Mouse (Mus musculus) ovary, adult 18-20 months (tissue): ENCODE measurements at regions not wholly inside any gene's neighbourhood (a gene's known extent, or its start where the extent isn't known, plus 50 kb on each side); places are given as distances from the start of the nearest gene placed in this dataset.

ENCODE experiments used
- DNase-seq: peaks from one replicate; pipeline ENCODE4 v3.0.0; 2022; ENCODE audit warnings: low spot score, mixed read lengths

DNA sequence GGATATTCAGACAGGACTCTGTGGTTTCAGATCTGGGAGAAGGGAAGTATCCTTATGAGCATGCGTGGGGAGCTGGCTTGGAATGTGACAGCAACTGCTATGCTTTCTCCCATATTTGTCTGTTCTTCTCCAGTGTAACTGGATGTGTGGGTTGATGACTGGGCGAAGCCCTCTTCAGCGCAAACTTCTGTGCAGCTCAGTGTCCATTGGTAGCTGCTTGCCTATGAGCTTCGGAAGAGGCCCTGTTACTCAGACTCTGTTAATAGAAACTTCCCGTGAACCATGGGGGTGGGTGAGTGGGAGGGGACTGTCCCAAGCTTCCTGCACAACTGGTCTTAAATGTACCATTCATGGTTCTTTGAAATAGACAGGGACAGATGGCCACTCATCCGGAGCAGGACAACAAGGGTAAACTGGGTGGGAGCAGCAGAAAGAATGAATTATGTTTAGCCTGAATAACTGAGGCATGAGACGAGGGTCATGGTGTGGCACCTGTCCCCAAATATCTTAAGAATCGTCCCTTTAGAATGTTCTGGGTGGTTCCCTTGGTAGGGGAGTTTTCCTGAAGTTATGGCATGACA, 141.1 kb upstream of the Plxnc1 start:
- DNase-seq: no peak

DNA sequence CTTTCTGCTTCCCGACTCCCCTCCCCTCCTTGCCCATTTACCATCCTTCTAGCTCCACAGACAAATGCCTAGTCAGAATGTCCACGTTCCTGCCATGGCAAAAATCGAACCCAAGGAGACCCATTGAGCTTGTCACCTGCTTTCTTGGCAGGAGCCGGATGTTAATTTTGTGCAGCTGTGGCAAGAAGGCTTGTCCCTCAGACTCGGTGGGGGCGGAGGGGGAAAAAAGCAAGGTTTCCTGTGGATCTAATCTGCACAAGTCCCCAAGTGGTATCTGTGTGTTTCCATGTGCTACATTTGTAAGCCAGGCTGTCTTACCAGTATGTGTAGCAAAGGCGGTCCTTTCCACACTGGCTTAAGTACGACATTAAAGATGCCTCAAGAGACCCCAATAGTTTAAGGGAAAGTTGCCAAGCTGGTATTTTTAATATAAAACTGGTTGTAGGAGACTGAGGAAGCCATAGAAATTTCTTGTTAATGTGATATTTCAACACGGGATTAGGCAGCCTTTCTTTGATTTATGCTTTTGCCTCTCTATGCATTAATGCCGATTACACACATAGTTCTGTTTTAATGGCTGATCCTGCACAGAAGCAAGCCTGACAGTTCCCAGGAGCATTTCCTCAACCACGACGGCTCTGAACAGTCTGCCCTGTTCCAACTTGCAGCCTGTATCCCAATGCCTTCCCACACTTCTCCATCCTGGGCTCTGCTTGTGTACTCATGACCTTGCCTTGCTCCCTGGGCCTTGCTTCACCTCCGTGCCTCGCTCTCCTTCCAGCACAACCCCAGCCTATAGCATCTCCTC, 138.9 kb upstream of the Plxnc1 start:
- DNase-seq: no peak

DNA sequence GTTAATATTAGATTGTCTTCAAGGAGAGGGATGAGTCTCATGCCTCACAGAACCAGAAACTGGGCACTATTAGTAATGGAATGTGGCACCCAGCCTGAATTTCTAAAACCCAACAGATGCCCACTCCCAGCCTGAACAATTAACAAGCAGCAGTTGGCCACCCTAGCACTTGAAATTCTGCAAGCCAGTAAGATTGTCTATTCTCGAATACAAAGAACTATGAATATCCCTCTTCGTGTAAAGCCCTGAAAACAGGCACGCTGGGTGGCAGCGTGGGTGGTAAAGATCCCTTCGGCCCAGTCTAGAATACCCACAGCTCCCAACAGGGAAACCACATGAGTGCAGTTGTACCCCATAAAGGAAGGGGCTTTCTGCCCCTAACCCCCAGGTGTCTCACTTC, 138.0 kb upstream of the Plxnc1 start:
- no peak for DNase-seq

DNA sequence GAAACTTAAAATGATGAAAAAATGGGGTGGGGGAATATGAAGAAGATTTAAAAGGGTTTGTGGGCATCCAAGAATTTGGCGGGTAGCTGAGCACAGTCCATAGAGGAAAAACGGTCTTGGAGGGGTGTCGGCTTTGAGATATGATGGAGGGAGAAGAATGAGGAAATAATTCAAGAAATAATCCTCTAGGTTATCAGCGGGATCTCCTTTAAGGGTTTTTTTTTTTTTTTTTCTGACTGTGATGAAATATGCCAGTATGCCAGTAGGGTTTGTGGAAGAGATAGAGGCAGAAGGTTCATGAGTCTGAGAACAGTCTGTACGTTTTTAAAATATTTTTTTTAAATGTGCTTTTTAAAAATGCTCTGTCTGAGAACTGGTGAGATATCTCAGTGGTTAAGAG, 135.3 kb upstream of the Plxnc1 start:
- no peak for DNase-seq

DNA sequence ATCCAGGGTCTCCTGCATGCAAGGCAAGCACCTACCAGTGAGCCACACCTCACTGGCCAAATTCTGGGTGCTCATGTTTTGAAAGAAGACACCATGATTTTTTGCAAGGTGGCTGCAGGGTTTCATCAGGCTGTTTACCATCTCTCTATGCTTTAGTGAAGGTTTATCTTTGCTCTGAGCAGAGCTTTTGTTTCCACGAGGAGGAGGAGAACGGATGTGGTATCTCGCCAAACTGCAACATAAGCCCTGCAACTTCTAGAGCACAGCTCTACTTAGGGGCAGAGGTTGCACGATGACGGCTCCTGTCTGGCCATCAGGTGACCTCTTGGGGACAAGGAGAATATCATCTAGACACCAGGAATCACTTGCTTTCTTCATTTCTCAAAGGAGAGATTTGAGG, 131.8 kb upstream of the Plxnc1 start:
- DNase-seq: no peak

DNA sequence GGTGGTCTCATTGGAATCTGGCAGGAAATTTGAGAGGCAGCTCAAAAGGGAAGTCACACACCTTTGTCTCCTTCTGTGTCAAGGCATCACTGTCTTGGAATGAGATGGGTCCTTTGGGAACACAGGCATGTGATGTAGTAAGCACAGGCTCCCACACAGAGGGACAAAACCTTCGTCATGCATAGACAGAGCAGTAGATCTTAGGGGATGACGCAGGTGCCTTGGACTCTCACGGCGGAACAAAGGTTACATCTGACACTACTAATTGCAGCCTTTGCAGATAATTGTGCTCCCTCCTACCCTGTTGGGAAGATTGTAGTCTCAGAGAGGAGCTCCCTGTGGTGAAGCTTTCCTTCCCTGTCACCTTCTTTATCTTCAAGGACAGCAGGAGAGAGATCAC, 131.3 kb upstream of the Plxnc1 start:
- no peak for DNase-seq

DNA sequence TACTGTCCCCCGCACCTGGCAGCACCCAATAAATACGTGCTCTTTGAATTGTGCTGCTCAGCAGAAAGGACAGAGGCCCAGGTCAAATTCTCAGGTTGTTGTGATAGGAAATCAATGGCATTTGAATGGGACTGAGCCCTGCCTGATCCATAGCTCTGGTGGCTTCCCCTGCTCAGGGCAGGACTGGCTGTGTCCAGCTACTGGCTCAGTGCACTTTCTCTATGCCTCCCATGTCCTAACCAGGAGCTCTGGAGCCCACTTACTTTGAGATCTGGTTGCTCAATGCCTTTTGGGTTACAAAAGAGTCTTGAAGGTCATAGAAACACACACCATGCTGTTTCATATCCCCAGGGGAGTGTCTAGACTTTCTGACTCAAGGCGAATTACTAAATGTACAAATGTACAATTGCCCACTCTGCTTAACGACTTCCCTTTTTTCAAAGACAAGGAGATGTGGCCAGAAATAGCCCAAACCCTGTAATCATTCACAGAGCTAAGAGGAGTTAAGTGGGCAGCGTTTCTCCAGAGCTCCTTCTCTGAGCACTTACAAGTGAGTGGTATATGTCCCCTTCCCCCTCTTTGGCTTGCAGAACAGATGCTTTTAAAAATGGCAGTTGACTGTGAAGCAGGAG, 130.4 kb upstream of the Plxnc1 start:
- no peak for DNase-seq

DNA sequence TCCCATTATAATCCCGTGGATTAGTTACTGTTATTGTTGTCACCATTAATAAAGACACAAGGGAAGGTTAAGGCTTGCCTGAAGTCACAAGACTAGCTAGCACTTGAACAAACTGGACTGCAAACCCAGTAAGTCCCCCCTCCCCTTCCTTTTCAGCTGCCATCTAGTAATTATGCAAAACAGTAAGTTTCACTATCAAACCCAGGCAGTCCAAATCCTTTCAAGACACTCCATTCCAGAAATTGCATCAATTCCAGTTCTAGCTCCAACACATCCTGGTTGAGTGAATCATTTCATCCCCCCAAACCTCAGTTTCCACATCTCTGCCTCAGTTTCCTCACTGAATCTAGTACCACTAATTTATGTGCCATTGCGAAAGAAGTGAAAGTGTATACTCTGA, 129.7 kb upstream of the Plxnc1 start:
- DNase-seq: no peak

DNA sequence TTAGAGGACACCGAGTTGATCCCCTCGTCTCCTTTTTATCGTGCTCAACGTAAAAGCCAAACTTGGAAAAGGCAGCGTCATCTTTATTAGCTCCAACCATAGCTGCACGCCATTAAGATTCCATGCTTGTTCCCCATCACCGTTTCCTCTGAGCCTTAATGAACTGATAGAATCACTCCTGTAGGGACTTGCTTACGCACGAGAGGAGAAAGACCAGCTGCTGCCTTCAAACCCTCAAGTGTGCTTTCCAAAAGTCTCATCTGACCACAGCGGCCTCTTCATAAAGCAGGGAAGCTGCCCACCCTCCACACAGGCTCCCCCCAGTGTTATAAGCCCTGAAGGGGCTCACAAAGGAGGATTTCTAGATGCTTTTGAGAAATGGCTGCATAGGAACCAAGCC, 123.3 kb upstream of the Plxnc1 start:
- DNase-seq: no peak

DNA sequence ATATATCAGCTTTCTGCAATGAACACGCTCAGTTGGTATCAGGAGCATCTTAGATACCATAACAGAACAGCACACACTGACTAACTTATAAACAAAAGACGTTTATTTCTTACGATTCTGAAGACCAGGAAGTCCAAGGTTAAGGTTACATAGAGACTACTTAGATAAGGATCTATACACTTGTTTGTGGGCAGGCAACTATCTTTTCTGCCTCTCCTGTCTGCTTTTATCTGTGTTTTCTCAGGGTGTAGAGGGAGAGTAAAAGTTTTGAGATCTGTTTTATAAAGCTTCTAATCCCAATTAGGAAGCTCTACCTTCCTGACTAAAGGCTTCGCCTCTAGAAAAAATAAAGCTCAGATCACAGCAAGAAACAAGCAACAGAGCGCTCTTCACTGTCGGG, 122.1 kb upstream of the Plxnc1 start:
- no peak for DNase-seq

DNA sequence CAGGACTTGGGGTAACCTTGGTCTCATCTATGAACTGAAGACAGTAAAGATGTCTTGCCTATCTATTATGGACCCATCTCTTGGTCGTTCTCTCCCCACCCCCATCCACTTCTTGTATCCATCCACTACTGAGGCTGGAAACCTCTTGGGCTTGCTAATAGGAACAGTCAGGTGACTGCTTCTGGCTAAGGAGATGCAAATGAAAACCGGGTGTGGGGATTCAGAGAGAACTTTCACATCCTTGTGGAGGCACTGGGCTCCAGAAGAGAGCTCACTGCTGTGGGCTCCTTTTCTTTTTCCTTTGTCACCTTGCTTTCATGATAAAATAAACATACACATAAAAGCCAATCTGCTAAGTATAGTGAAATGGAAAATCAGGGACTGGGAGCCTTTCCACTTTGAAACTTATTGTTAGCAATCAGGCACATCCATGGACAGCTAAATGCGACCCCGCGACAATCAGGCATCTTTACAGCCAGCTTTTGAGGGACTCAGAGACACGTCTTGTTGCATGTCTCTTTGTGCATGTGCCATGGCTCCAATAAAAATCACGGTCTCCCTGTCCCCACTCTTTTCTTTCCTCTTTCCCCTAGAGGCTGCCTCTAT, 115.0 kb upstream of the Plxnc1 start:
- DNase-seq: no peak

DNA sequence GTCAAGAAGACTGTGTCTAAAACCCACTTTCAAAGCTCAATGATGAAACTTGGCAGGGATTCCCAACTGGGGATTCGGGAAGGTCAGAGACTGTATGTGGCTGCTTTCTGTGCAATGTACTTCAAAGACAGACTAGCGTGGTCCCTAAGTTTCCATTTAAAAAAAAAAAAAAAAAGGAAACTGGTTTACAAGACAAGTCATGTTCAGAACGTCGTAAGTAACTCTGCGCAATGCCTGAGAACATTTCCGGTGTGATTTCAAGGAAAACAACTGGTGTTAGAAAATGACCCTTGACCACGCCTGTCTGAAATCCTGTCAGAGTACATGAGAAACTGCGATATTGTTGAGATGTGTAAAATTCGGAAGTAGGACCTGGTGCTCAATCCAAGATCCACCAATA, 114.4 kb upstream of the Plxnc1 start:
- no peak for DNase-seq

DNA sequence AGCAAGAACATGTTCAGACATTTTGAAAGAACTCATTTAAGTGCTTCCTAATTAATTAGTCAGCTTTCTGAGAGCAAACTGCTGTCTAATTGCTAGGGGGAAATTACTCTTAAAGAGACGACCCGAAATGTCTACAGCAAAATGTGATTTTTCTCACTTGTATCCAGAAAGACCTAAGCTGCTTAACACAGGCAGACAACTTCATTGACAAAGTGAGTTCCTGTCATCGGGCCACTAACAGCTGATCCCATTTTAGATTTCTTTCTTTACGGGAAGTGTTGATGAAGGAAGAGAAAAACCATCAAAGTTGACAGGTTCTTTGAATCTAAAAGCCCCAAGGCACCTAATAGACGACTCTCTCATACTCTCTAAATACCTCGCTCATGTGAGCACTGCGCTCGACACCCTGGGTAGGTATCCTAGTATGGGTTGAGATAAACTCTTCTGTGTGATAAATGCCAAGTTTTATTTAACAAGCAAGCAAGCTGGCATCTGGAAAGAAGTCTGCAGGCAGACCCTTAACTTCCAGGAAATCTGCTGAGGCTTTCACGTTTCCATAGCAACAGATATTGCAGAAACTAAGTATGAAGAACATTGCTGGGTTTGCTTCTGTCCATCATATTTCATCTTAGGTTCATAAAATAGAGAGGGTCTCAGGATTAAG, 112.5 kb upstream of the Plxnc1 start:
- DNase-seq: no peak

DNA sequence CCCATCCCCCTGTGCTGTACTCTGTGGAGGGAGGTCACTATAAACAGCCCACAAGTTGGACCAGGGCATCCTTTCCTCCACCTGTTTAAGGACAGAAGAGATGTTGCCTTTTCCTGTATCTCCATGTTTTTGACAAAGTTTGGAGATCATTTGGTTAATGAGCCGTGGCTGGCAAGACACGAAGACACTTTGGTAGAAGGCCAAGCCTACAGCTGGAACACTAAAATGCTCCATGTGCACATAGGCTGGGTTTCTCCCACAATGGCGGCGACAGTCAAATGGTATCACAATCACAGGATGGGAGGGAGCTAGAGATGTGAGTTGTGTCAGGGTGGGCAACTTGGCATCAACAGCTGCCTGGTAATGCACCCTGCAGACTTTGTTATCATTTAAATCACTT, 111.9 kb upstream of the Plxnc1 start:
- DNase-seq: no peak

DNA sequence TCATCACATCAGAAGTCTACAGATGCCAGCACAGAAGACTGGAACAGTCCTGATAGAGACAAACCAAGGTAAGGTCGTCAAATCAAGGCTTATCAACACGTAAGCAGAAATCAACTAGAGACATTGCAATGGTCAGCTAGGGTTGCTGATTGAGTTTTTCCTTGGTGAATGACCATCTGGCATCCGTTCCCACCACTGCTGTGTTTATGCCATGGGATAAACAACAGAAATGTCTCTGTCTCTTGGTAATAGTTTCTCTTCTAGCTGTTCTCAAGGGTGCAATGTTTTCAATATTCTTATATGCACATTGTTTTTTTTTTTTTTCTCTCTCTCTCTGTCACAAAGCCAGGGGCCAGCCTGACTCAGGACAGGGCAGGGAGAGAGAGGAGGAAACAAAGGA, 110.2 kb upstream of the Plxnc1 start:
- DNase-seq: no peak

DNA sequence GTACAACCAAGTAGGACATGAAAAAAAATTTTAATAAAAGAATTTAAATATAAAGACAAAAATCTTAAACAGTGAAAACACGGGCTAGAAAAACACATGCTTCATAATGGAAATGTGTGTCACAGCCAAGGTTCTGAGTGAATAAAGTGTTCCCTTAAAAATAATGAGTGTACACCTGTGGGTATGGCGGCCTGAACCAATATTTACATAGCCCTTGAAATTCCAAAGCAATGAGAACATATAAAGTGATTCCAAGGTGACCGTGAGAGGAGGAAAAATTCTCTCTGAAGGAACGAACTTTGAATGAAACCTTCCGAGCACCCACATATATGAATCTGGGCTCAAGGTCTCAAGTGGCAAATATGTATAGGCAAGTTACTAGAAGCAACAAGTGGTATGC, 104.2 kb upstream of the Plxnc1 start:
- DNase-seq: no peak

DNA sequence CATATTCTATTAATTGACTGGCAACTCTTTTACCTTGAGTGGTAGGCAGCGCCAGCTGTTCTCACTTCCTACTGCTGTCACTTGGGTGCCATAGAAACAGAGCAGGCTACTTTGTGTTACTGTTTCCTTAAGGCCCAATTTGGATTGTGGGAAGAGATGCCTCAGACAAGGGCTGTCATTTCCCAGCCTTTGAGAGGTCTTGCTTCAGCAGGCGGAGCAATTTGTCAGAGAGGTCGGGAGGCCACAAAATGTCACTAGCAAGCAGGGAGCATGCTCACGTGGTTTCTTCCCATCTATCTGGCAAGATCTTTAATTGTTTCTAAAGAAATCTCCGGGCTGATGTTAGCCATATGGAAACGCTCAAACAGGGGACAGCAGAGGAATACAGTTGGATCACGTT, 99.3 kb upstream of the Plxnc1 start:
- DNase-seq: no peak

DNA sequence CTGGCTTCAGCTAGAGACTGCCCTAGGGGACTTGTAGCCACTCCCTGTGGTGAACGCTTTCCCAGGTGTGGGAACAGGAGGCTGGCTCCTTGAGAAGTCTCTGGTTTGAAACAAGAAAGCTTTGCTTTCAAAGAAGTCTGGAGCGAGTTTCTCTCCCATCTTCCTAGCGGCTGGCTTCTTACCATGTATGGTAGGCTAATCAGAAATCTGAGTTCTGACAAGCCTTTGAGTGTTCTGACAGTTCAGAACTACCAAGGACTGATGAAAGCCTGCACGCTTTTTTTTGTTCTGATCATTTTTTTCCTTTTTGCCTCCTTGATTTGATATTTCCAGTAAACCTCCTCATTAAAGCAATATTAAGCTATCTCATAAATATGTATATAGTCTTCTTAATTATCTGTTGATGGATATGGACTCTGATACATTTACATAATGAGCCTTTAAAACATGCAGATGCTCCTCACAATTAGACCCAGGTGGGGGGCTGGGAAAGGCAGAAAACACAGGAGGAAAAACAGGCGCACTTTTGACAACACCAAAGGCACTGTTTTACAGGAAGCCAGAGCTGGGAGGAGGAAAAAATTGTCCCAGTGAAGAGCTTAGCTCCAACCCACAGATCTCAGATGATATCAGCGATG, 95.7 kb upstream of the Plxnc1 start:
- DNase-seq: no peak

DNA sequence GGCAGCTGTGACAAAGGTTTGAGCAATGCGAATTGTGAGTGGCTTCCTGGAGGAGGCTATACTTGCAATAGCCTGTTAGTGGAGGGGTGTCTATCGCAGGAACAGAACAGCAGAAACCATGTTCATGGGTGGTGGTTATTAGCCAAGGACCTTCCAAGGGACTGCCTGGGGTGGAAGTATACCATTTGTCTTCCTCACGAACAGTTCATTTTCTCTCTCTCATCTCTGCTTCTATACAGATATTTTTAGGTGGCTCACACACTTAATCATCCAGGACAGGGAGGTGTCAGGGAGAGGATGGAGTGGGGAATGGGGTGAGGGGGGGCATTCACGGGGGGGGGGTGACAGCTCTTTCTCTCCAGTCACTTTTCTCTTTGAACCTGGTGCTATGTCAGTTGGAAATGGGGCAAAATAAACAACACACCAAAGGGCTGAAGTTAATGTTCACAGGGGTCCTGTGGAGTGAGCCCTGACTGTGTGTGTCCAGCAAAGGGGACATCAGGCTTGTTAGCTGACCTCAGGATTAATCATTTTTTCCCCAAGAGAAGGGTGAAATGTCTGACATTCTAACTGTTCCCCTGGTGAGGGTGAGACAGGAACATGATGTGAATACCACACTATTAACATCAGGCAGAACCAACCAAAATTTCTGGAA, 91.5 kb upstream of the Plxnc1 start:
- no peak for DNase-seq

DNA sequence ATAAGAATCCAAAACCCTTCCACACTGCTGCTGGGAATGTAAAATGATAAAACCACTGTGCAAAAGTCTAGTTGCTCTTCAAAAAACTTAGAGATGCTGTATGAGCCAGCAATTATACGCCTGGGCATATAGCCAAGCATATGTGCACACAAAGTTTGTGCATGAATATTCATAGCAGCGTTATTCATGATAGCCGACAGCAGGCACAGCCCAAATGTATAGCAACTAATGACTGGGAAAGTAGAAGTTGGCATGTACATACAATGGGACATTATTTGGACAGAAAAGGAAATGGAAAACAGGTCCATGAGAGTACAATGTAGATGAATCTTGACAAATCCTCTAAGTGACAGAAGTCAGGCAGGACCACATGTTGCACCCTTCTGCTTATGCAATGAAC, 90.7 kb upstream of the Plxnc1 start:
- DNase-seq: no peak

DNA sequence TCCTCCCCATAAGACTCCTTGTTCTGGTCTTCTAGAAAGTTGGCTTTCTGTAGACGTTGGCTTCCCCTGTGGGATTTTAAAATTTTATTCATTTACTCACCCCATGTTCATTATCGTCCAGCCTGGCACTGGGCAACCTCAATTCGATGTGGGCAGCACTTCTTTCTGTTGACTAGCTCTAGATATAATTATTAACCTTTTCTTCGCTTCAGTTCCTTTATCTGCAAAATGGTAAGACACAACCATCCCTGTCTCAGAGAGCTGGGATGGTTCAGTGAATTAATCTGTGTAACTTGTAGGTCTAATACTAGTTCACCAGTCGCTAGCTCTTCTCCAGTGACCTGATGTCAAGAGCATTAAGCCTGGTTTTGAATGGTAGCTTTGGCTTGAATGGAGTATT, 89.9 kb upstream of the Plxnc1 start:
- DNase-seq: no peak
